Mouse (Mus musculus) thymus, adult 2 months (tissue): Measurements from ENCODE around the gene Gpr39. TPM values are rescaled to one million over a fixed set of nuclear protein-coding genes. Genes with fewer than 3 reads are reported as not detected.

Experiments used
- DNase-seq: peaks from one replicate; pipeline ENCODE4 v3.0.0; 2021
- H3K27ac ChIP-seq: fragments of 200-500 bp; 2 replicates; pipeline ENCODE4 v1.5.1; 2012; ENCODE audit warnings: low read length, control low read depth; ENCODE audit not compliant: control insufficient read depth, insufficient read depth
- H3K27me3 ChIP-seq: fragments of 200-500 bp; 2 replicates; pipeline ENCODE4 v1.6.1; 2012; ENCODE audit warnings: mild to moderate bottlenecking, low read length, moderate library complexity, mixed read lengths; ENCODE audit not compliant: control insufficient read depth, insufficient read depth
- H3K36me3 ChIP-seq: fragments of 200-500 bp; 2 replicates; pipeline ENCODE4 v1.6.1; 2012; ENCODE audit warnings: mild to moderate bottlenecking, low read length, moderate library complexity; ENCODE audit not compliant: control insufficient read depth, insufficient read depth
- H3K4me1 ChIP-seq: fragments of 200-500 bp; replicated peaks from 2 replicates; pipeline ENCODE4 v1.6.1; 2012; ENCODE audit warnings: low read length; ENCODE audit not compliant: control insufficient read depth, insufficient read depth
- H3K4me3 ChIP-seq: fragments of 200-500 bp; 2 replicates; pipeline ENCODE4 v1.5.1; 2012; ENCODE audit warnings: mild to moderate bottlenecking, low read length, control low read depth, moderate library complexity; ENCODE audit not compliant: control insufficient read depth, insufficient read depth
- CTCF ChIP-seq: fragments of 200-500 bp; IDR thresholded peaks from 2 replicates; pipeline ENCODE4 v1.5.1; 2012; ENCODE audit warnings: mild to moderate bottlenecking, control low read depth, low read length, moderate library complexity, borderline replicate concordance; ENCODE audit not compliant: control insufficient read depth, poor library complexity, insufficient read depth; ENCODE audit errors: extremely low read depth
- POLR2A ChIP-seq: fragments of 200-500 bp; IDR thresholded peaks from 2 replicates; pipeline ENCODE4 v1.6.1; 2012; ENCODE audit warnings: mild to moderate bottlenecking, low read length, control low read depth, moderate library complexity; ENCODE audit not compliant: control insufficient read depth, poor library complexity, insufficient read depth; ENCODE audit errors: extremely low read depth
- WGBS: fragments of 180-500 bp; shearing (Covaris S2); methylation state at CpG from one replicate; pipeline ENCODE4 v1.1.7; 2018; 5-methylcytosine and 5-hydroxymethylcytosine counted together
- polyA plus RNA-seq: library from polyadenylated mRNA; depleted of rRNA; stranded (reverse); fragments of >200 nt; gene quantifications from 2 replicates; pipeline ENCODE4 v1.2.3, GENCODE M21; 2012

Gene Gpr39
- polyA plus RNA-seq, 1 experiment: 0.57 TPM

DNA sequence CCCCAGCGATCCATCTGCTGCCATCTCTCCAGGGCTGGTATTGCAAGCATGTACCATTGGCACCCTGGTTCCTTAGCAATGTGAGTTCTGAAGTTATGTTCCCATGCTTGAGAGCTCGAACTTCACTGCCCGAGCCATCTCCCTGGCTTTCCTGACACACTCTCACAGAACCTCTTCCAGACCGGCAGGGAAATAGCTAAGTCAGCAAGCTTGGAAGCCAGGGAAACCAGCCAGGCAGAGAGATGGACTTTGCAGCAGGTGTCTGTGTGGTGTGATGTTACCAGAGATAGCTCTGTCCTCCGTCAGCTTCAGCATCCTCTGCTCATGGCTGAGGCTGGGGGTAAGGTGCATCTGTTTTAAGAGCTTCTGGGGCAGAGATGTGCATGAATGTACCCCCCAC, 41.1 kb downstream of the Gpr39 start:
- WGBS: 91% methylated on average over 5 of the region's 5 CpGs
- no peaks in the 10 kb centered on the region for H3K36me3 ChIP-seq
- no peaks in the 10 kb centered on the region for H3K27me3 ChIP-seq
- no peaks in the 10 kb centered on the region for H3K4me1 ChIP-seq
- no peak overlapping the region for H3K4me3 ChIP-seq
- DNase-seq: no peak
- no peak for TF ChIP-seq POLR2A
- TF ChIP-seq CTCF: no peak
- no peak overlapping the region for H3K27ac ChIP-seq

DNA sequence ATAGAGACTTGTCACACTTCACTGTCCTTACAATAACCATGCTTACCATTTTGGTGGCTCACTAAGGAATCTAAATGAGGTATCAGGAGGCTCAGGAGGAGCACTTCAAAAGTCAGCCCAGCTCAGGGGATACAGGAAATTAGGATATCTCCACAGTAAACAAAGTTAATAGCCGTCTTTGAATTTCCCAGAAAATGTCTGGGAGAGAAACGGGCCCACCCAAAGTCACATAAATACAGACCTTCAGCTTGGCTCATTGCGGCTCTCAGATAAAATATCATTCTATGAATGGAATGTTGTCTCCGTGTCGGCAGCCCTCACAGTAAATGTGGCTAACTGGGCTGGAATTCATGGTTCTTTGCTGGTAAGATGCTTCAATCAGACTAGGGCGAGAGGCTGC, 42.3 kb downstream of the Gpr39 start:
- Histone ChIP-seq H3K27ac (no peak overlapping the region), H3K27me3 (no peaks in the 10 kb centered on the region), H3K36me3 (no peaks in the 10 kb centered on the region), H3K4me1 (no peaks in the 10 kb centered on the region), H3K4me3 (no peak overlapping the region)
- DNase-seq: no peak
- no peak for TF ChIP-seq CTCF
- 93% methylated on average over 6 of the region's 6 CpGs for WGBS

DNA sequence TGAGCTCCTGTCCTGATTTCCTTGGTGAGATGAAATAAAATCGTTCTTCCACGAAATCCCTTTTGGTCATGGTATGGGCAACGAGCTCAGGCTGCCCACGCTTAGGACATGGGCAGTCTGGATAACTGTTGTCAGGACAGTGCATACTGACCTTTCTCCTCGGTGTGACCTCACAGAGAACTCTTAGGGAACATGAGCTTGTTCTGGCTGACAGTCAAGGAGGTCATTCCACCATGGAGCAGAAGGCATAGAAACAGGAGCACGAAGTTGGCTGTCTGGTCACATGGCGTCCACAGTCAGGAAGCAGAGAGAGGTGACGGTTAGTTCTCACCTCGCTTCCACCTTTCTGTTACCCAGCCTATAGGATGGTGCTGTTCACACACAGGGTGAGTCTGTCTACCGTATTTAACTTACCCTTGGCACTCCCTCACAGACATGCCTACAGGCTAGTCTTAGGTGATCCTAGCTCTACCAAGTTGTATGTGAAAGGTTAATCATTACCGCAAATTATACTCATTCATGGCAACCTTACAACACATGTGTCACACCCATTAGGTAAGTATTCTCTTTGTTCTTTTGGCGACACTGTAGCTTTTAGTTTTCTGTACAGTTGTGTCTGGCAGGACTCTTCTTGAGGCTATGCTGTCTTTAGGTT, 44.4 kb downstream of the Gpr39 start:
- Histone ChIP-seq H3K4me1 (no peaks in the 10 kb centered on the region), H3K36me3 (no peaks in the 10 kb centered on the region), H3K4me3 (no peak overlapping the region), H3K27me3 (no peaks in the 10 kb centered on the region), H3K27ac (no peak overlapping the region)
- TF ChIP-seq POLR2A (no peak), CTCF (no peak)
- 95% methylated on average over 12 of the region's 12 CpGs for WGBS
- no peak for DNase-seq

DNA sequence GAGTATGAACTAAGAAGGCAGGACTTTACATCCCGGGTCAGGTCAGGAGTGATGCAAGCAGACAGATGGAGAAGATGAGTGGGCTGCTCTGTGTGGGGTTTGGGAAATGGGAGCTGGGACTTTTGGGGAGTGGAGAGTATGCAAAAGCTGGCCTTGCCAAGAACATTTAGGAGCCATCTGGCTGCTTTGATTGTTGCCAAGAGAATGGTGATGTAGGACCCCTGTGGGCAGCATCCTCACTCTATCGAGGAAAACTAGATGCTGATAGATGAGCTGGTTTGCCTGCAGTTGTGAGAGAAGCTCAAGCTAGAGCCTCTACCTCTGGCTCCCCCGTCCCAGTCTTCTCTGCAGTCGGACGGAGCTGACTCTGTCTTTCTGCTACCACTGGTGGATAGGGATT, 47.5 kb downstream of the Gpr39 start:
- Histone ChIP-seq H3K36me3 (no peaks in the 10 kb centered on the region), H3K4me1 (no peaks in the 10 kb centered on the region), H3K27ac (no peak overlapping the region), H3K4me3 (no peak overlapping the region), H3K27me3 (no peaks in the 10 kb centered on the region)
- WGBS: 90% methylated on average over 5 of the region's 5 CpGs
- no peak for DNase-seq
- TF ChIP-seq CTCF (no peak), POLR2A (no peak)

DNA sequence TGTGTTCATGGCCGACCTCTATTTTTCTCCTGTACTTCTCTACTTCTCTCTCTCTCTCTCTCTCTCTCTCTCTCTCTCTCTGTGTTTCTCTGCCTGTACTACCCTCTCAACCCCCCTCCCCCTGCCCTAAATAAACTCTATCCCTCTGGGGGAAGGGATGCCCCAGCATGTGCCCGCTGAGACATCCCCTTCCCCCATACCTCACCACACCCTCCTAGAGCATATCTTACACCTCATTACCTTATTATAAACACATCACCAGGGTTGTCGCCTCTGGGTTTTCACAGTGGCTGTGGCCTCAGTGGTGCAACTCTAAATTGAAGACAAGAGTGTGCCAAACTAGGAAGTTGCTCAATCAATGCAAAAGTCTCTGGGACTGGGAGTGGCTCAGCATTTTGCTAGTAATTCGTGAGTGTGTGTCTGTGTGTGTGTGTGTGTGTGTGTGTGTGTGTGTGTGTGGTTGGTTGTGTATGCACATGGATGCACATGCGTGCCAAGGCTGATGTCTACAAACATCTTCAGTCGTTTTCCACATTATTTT, 52.3 kb downstream of the Gpr39 start:
- Histone ChIP-seq H3K27ac (no peak overlapping the region), H3K36me3 (no peaks in the 10 kb centered on the region), H3K4me1 (no peaks in the 10 kb centered on the region), H3K27me3 (no peaks in the 10 kb centered on the region), H3K4me3 (no peak overlapping the region)
- no peak for DNase-seq
- TF ChIP-seq CTCF: no peak
- TF ChIP-seq POLR2A: no peak
- 73% methylated on average over 6 of the region's 6 CpGs for WGBS

DNA sequence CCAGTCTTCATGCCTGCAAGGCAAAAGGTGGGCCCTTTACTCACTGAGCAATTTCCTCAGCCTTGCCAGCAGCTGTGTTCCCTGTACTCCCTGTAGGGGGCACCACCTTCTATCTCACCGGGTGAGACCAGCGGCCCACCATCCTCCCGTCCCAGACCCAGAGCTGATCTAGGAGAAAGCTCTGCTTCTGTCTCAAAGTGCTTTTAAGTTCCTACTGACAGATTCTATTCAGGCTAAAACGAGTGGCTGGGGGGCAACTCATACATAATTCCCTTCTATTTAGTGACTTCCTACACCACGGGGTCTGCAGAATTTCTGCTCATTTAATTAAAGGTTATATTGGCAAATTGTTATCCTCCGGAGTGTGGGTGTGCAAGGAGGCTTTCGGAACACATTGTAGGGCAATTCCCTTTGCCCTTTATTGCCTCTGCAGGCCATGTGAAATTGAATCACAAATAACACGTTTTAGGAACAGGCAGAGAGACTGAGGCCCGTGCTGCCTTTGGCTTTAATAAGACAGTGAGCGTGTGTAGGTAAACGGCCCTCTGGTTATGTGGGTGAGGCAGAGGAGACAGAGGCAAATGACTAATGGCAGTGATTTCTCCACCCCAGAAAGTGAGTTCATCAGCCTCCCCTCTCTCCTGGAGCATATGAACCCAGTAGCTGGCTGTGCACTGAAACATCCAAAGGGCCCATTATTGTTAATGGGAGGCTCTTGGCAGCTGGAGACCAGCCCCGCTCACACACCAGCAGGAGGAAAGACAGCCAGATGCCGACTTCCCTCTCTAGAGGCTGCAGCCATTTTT, 53.1 kb downstream of the Gpr39 start:
- Histone ChIP-seq H3K36me3 (no peaks in the 10 kb centered on the region), H3K4me1 (no peaks in the 10 kb centered on the region), H3K27ac (no peak overlapping the region), H3K4me3 (no peak overlapping the region), H3K27me3 (no peaks in the 10 kb centered on the region)
- peak; percentile 3 for DNase-seq
- no peak for TF ChIP-seq CTCF
- TF ChIP-seq POLR2A: no peak
- WGBS: 72% methylated on average over 13 of the region's 13 CpGs

DNA sequence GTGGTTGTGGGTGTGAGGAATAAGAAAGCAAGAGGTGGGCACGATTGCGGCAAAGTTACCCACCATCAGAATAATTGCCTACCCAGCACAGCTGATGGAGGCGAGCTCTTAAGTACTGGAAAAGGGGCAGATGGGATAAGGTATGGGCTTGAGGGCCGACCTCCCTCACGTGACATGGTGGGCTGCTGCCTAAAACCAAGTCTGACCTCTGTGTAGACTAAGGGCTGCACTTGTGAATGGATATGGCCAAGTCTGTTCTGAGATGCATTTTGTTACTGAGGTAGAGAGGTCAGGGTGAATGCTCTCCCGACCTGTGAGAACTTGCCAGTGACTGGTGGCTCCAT, 53.7 kb downstream of the Gpr39 start:
- no peaks in the 10 kb centered on the region for H3K36me3 ChIP-seq
- DNase-seq: no peak
- H3K27me3 ChIP-seq: no peaks in the 10 kb centered on the region
- 87% methylated on average over 6 of the region's 6 CpGs for WGBS
- TF ChIP-seq POLR2A (no peak), CTCF (no peak)
- no peak overlapping the region for H3K27ac ChIP-seq
- H3K4me1 ChIP-seq: no peaks in the 10 kb centered on the region
- no peak overlapping the region for H3K4me3 ChIP-seq
